Mouse (Mus musculus) stomach, embryonic 15.5 days (tissue): Measurements from ENCODE around the gene Slc26a8. TPM values are rescaled to one million over a fixed set of nuclear protein-coding genes. Genes with fewer than 3 reads are reported as not detected.

Experiments
- ATAC-seq: fragments of 200-750 bp; cut with Nextera tagmentation; 2 replicates; pipeline ENCODE4 v1.8.0; 2017; ENCODE audit warnings: low read depth, moderate number of reproducible peaks, moderate TSS enrichment; ENCODE audit not compliant: insufficient read depth, low FRiP score
- H3K27ac ChIP-seq: fragments of 300-500 bp; sonication (generic); 2 replicates; pipeline ENCODE4 v1.5.1; 2015; ENCODE audit warnings: mild to moderate bottlenecking, inconsistent platforms
- H3K27me3 ChIP-seq: fragments of 300-500 bp; sonication (generic); replicated peaks from 2 replicates; pipeline ENCODE4 v1.6.1; 2015; ENCODE audit warnings: inconsistent platforms
- H3K36me3 ChIP-seq: fragments of 300-500 bp; sonication (generic); 2 replicates; pipeline ENCODE4 v1.6.1; 2015; ENCODE audit warnings: inconsistent platforms
- H3K4me1 ChIP-seq: fragments of 300-500 bp; sonication (generic); 2 replicates; pipeline ENCODE4 v1.6.1; 2015; ENCODE audit warnings: inconsistent platforms
- H3K4me2 ChIP-seq: fragments of 300-500 bp; sonication (generic); 2 replicates; pipeline ENCODE4 v1.6.1; 2015; ENCODE audit warnings: mild to moderate bottlenecking, inconsistent platforms
- H3K4me3 ChIP-seq: fragments of 300-500 bp; sonication (generic); replicated peaks from 2 replicates; pipeline ENCODE4 v1.5.1; 2015; ENCODE audit warnings: inconsistent platforms
- H3K9ac ChIP-seq: fragments of 300-500 bp; sonication (generic); 2 replicates; pipeline ENCODE4 v1.6.1; 2015; ENCODE audit warnings: inconsistent platforms
- H3K9me3 ChIP-seq: fragments of 300-500 bp; sonication (generic); 2 replicates; pipeline ENCODE4 v1.6.1; 2016; ENCODE audit warnings: inconsistent platforms
- WGBS: fragments of 180-500 bp; shearing (Covaris S2); methylation state at CpG from one replicate; pipeline ENCODE4 v1.1.7; 2015; 5-methylcytosine and 5-hydroxymethylcytosine counted together
- polyA plus RNA-seq: library from polyadenylated mRNA; unstranded; fragments of >200 nt; fragmentation: Nextera tagmentation; extraction: Ambion mirVana; gene quantifications from 2 replicates; pipeline ENCODE4 v1.2.1, GENCODE M21; 2015

Slc26a8 gene
- polyA plus RNA-seq, 1 experiment from 2014 or later = 0.49 TPM

DNA sequence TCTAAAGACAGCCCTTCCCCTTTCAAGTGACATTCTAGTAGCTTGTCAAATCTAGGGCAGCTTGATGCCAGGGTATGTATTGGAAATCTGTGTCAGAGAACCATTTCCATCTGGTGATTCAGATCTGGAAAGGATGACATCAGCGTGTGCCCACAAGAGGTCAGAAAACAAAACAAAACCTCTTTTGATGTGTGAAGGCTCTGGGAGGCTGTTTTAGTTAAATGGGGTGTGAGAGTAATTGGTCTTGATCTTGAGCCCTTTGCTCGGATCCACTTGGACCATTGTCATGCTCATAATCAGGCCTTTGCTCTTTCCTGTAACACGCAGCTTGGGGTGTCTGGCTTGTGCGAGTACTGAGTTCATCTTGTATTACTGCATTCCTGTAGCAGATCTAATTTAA, 8.2 kb upstream of the Slc26a8 start:
- peak overlapping the region; percentile 36; the same call in 1 of the 2 replicates for H3K27ac ChIP-seq
- H3K27me3 ChIP-seq = no peaks in the 10 kb centered on the region
- WGBS = 60% methylated on average over 4 of the region's 4 CpGs
- no peak for ATAC-seq
- H3K4me2 ChIP-seq = no peak overlapping the region
- no peak overlapping the region for H3K9ac ChIP-seq
- peaks cover 34% of the 10 kb centered on the region for H3K4me1 ChIP-seq
- no peaks in the 10 kb centered on the region for H3K36me3 ChIP-seq
- H3K9me3 ChIP-seq = no peaks in the 10 kb centered on the region
- H3K4me3 ChIP-seq = no peak overlapping the region

- Histone ChIP-seq H3K9ac (no peak overlapping the region), H3K4me1 (peaks cover 38% of the 10 kb centered on the region), H3K4me2 (peak overlapping the region; percentile 26; the same call in 1 of the 2 replicates), H3K4me3 (no peak overlapping the region), H3K36me3 (no peaks in the 10 kb centered on the region), H3K9me3 (no peaks in the 10 kb centered on the region), H3K27ac (peak overlapping the region; percentile 36), H3K27me3 (no peaks in the 10 kb centered on the region)
- 51% methylated on average over 13 of the region's 13 CpGs for WGBS
- ATAC-seq = peak; percentile 66
Measured at GRCm38 (mm10) chr17:28697290-28698195, 7.5 kb upstream of the Slc26a8 start.

GRCm38 (mm10) chr17:28696641-28697040, 6.6 kb upstream of the Slc26a8 start:
- Histone ChIP-seq H3K9ac (no peak overlapping the region), H3K27ac (peak overlapping the region; percentile 16; the same call in 1 of the 2 replicates), H3K9me3 (no peaks in the 10 kb centered on the region), H3K36me3 (no peaks in the 10 kb centered on the region), H3K4me3 (no peak overlapping the region), H3K27me3 (no peaks in the 10 kb centered on the region), H3K4me2 (peak overlapping the region; percentile 25), H3K4me1 (peaks cover 38% of the 10 kb centered on the region)
- WGBS = 18% methylated on average over 2 of the region's 2 CpGs
- no peak for ATAC-seq

DNA sequence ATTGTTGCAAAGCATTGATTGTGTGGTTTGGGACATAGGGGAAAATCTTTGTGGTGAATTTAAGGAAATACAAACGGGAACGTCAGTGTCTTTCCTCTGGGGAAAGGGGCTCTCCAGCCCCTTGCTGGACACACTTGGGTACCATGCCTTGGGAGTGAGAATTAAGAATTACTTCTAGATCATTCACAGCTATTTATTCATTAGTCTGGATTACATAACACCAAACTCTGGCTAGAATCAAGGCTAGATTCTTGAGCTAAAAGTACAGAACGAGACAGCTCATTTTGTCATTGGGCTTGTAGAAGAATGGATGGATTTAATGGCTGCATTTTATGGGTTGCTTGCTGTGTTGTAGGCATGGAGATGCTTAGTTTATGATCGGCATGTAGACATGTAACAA, 4.8 kb upstream of the Slc26a8 start:
- no peak for ATAC-seq

DNA sequence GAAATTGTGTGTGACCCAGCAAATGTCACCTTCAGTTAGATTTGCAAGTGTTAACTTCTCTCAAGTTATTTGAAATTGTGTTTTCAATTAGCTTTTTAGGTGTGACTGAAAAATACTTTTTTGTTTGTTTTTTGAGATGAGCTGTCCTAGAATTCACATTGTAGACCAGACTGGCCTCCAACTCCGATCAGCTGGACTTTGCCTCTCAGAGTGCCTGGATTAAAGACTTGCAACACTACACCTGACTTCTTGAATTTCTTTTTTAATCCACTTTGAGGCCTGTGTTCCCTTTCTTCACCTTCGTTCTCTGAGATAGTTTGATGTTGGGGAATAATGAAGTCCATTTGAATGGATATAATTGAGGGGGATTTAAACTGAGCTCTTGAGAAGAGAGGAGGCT, 4.0 kb upstream of the Slc26a8 start:
- H3K27me3 ChIP-seq = no peaks in the 10 kb centered on the region
- H3K9ac ChIP-seq = no peak overlapping the region; the same call in 1 of the 2 replicates
- no peak for ATAC-seq
- no peak overlapping the region for H3K4me3 ChIP-seq
- H3K4me2 ChIP-seq = 0 out of 2 replicates have a peak overlapping the region, but pooled peaks have one; percentile 65
- no peak overlapping the region; the same call in 1 of the 2 replicates for H3K27ac ChIP-seq
- peaks cover 48% of the 10 kb centered on the region for H3K4me1 ChIP-seq
- H3K36me3 ChIP-seq = no peaks in the 10 kb centered on the region
- H3K9me3 ChIP-seq = no peaks in the 10 kb centered on the region
- WGBS = 72% methylated on average over 2 of the region's 2 CpGs

More for the DNA sequence above, 4.8 kb upstream of the Slc26a8 start:
- H3K9ac ChIP-seq = no peak overlapping the region
- no peak overlapping the region for H3K27ac ChIP-seq
- H3K4me3 ChIP-seq = no peak overlapping the region
- peaks cover 41% of the 10 kb centered on the region for H3K4me1 ChIP-seq
- H3K9me3 ChIP-seq = no peaks in the 10 kb centered on the region
- H3K27me3 ChIP-seq = no peaks in the 10 kb centered on the region
- no peaks in the 10 kb centered on the region for H3K36me3 ChIP-seq
- no peak overlapping the region for H3K4me2 ChIP-seq
- WGBS = 84% methylated on average over 4 of the region's 4 CpGs

DNA sequence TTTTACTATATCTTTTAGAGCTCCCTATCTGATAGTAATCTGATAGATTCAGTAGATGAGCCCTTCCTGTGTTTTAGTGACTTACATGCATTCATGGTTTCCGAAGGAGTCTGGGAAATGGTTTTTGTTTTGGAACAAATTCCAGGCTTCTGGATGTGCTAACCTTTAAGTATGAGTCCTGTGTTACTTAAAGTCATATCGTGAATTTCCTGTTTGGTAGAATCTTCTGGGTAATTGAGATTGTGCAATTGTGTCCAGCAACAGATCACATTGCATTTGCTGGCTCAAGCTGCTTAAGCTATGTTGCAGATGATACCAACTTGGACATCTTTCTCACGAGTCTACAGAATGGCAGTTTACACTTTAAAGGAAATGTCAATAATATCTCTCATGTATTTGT, 3.1 kb upstream of the Slc26a8 start:
- Histone ChIP-seq H3K9me3 (no peaks in the 10 kb centered on the region), H3K9ac (no peak overlapping the region), H3K4me2 (peak overlapping the region; percentile 65), H3K4me3 (peak overlapping the region; percentile 98), H3K27ac (peak overlapping the region; percentile 98; the same call in 1 of the 2 replicates), H3K36me3 (no peaks in the 10 kb centered on the region), H3K4me1 (peaks cover 45% of the 10 kb centered on the region), H3K27me3 (no peaks in the 10 kb centered on the region)
- no peak for ATAC-seq
- 17% methylated on average over 3 of the region's 3 CpGs for WGBS

DNA sequence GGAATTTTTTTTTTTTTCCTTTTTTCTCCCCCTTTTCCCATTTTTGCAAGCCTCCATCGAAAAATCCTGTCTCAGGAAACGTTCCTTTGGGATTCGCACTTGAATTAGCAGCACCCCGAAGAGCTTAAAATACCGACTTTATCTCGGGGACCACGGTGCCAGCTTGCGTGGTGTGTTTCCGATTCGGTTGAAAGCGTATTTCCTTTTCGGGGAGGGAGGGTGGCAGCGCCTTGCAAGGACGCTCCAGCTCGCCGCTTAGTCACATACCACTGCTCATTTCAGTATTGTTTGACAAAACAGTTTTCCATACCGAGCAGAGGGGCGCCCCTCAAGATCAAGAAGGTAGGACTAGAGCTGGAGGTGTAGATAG, 2.3 kb upstream of the Slc26a8 start:
- Histone ChIP-seq H3K4me2 (peak overlapping the region; percentile 65), H3K4me1 (peaks cover 37% of the 10 kb centered on the region), H3K36me3 (no peaks in the 10 kb centered on the region), H3K9me3 (no peaks in the 10 kb centered on the region), H3K4me3 (peak overlapping the region; percentile 98), H3K9ac (peak overlapping the region; percentile 88), H3K27ac (peak overlapping the region; percentile 98), H3K27me3 (no peaks in the 10 kb centered on the region)
- WGBS = 0% methylated on average over 18 of the region's 18 CpGs
- no peak for ATAC-seq

GRCm38 (mm10) chr17:28691687-28692340, 1.8 kb upstream of the Slc26a8 start:
- Histone ChIP-seq H3K4me3 (peak overlapping the region; percentile 98), H3K36me3 (no peaks in the 10 kb centered on the region), H3K4me2 (peak overlapping the region; percentile 65), H3K27ac (peak overlapping the region; percentile 98), H3K9me3 (no peaks in the 10 kb centered on the region), H3K4me1 (peaks cover 32% of the 10 kb centered on the region), H3K27me3 (no peaks in the 10 kb centered on the region), H3K9ac (peak overlapping the region; percentile 88)
- peak; percentile 16 for ATAC-seq
- WGBS = under 1% methylated on average over 46 of the region's 53 CpGs

DNA sequence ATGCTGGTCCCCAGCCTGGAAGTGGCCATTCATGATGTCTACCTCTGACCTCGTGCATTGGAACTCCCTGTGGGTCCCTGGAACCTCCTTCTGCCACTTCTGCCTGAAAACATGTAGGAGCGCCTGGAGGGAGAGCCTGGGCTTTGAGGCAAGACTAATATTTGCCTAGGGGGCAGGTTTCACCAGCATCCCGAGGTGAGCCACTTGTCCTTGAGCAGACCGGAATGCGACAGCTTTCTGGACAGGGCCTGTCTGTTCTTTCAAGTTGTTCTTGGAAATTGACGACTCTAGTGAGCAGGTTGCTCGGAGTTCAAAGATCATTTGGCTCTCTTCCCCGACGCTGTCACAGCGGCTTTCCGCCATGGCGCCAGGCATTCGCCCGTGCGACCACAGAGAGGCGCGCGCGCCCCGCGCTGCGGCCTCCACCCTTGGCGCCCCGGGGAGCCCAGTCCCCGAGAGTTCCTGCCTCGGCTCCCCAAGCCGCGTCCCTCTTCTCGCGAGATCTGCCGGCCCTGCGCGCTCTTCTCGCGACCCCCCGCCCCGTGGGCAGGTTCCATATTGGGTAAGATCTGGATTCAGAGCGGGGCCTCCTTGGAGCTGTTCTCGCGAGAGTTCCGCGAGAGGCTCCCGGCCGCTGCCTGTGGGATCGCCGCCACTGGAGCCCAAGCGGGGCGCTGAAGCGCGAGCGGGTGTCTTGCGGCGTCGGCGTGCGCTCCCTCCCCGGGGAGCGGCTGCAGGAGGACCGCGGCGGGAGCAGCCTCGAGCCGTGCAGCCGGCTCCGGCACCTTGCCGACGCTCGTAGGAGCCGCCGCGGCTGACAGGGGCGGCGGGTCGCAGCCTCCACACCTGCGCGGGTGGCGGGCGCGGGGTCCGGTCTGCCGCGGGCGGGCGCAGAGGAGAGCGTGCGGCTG, 998 bp upstream of the Slc26a8 start, which contains the start of gene Mapk14:
Gene Mapk14, plus strand, starts transcription at position 554 of the 911 bp plus-strand sequence.
- peak within 1 kb of the TSS; percentile 88 for H3K9ac ChIP-seq
- no peaks in the 10 kb centered on the region for H3K9me3 ChIP-seq
- peak within 1 kb of the TSS; percentile 98 for H3K27ac ChIP-seq
- no peaks in the 10 kb centered on the region for H3K36me3 ChIP-seq
- no peaks in the 10 kb centered on the region for H3K27me3 ChIP-seq
- peak within 1 kb of the TSS; percentile 83 for H3K4me2 ChIP-seq
- H3K4me3 ChIP-seq = peak within 1 kb of the TSS; percentile 98
- H3K4me1 ChIP-seq = peaks cover 24% of the 10 kb centered on the region
- whole genome bisulfite sequencing = under 1% methylated on average over 85 of the region's 86 CpGs
- peak; percentile 94 for ATAC-seq

DNA sequence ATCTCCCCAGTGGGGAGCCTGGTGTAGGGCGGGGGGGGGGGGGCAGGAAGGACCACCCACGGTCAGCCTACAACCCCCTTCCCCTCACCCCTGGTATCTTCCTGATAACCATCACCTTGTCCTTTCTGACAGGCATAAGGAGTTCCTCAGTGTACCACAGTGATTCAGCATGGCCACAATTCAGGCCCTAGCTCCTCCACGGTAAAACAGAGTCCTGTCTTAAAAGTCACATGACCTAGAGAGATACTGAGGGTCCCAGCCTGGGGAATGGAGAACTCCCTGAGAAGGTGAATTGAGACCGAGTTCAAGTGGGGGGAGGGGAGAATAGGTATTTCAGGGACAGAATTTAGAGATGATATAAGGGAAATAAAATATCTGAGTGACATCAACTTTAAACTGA, 2.7 kb downstream of the Slc26a8 start:
- H3K9me3 ChIP-seq = no peaks in the 10 kb centered on the region
- H3K4me1 ChIP-seq = peaks cover 11% of the 10 kb centered on the region; the same call in 1 of the 2 replicates
- no peaks in the 10 kb centered on the region for H3K36me3 ChIP-seq
- H3K4me3 ChIP-seq = no peak overlapping the region
- no peak overlapping the region for H3K4me2 ChIP-seq
- no peak overlapping the region for H3K9ac ChIP-seq
- no peak for ATAC-seq
- 35% methylated on average over 4 of the region's 4 CpGs for WGBS
- no peaks in the 10 kb centered on the region for H3K27me3 ChIP-seq
- H3K27ac ChIP-seq = no peak overlapping the region

DNA sequence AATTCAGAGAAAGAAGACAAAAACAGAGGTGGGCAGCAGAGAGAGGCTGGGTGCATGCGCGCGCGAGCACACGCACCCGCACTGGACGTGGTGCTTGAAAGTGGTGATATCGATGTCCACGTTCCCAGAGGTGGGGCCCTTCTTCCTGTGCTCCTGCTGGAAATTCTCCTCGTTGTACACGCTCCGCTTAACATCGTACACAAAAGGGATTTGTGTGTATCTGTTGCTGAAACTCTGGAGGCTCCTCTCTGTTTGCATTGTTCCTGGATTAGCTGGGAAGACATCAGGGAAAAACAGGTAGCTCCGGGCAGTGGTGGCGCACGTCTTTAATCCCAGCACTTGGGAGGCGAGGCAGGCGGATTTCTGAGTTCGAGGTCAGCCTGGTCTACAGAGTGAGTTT, 5.4 kb downstream of the Slc26a8 start:
- H3K27me3 ChIP-seq = no peaks in the 10 kb centered on the region
- no peak for ATAC-seq
- no peaks in the 10 kb centered on the region for H3K9me3 ChIP-seq
- 81% methylated on average over 19 of the region's 19 CpGs for WGBS
- H3K9ac ChIP-seq = no peak overlapping the region
- no peak overlapping the region for H3K4me3 ChIP-seq
- no peaks in the 10 kb centered on the region for H3K36me3 ChIP-seq
- H3K4me2 ChIP-seq = no peak overlapping the region
- no peak overlapping the region for H3K27ac ChIP-seq
- H3K4me1 ChIP-seq = peaks cover 6% of the 10 kb centered on the region; the same call in 1 of the 2 replicates
